Mouse (Mus musculus) CH12.LX (cell line): ENCODE results near the gene Bpifb6. TPM values are rescaled to one million over a fixed set of nuclear protein-coding genes. Genes with fewer than 3 reads are reported as not detected.
A peak's percentile ranks its signal among the peaks of the same experiment; 100 is the strongest.

Experiments used
- DNase-seq: peaks from one replicate; pipeline ENCODE4 v3.0.0-alpha.2; 2013; ENCODE audit errors: extremely low read depth
- H3K27ac ChIP-seq: 2 replicates; pipeline ENCODE4 v1.5.1; 2012; ENCODE audit warnings: low read depth, mild to moderate bottlenecking, control low read depth, moderate library complexity; ENCODE audit not compliant: insufficient read depth
- H3K27me3 ChIP-seq: replicated peaks from 2 replicates; pipeline ENCODE3; 2012; ENCODE audit warnings: inconsistent platforms
- H3K36me3 ChIP-seq, 2 experiments: replicated peaks in 1 of 2; 2 replicates each; pipeline versions ENCODE3 to v1.6.1; 2012; ENCODE audit warnings: inconsistent platforms in 1 of 2, low read length in 1 of 2, mild to moderate bottlenecking in 1 of 2, mixed read lengths in 1 of 2, moderate library complexity in 1 of 2; ENCODE audit not compliant: control insufficient read depth in 1 of 2, insufficient read depth in 1 of 2
- H3K4me1 ChIP-seq, 2 experiments: 2 replicates each; pipeline ENCODE4 v1.6.1; 2012; ENCODE audit warnings: inconsistent platforms in 1 of 2, moderate library complexity in 1 of 2; ENCODE audit not compliant: insufficient read depth in 2 of 2, control insufficient read depth in 1 of 2
- H3K4me2 ChIP-seq: 2 replicates; pipeline ENCODE4 v1.6.1; 2012; ENCODE audit warnings: low read depth, mild to moderate bottlenecking, control low read depth; ENCODE audit not compliant: poor library complexity, insufficient read depth, severe bottlenecking
- H3K4me3 ChIP-seq, 3 experiments: fragments of 150-350 bp in 1 of 3; sonication (generic) in 1 of 3; replicated peaks in 1 of 3; 2 replicates each; pipeline versions ENCODE3 to v1.5.1; 2011 to 2012; ENCODE audit warnings: low read depth in 2 of 3, low read length in 2 of 3, mild to moderate bottlenecking in 2 of 3, moderate library complexity in 2 of 3, control low read depth in 1 of 3, improper control_type of control experiment in 1 of 3, inconsistent platforms in 1 of 3, mixed read lengths in 1 of 3; ENCODE audit not compliant: poor library complexity in 1 of 3
- H3K79me2 ChIP-seq: replicated peaks from 2 replicates; pipeline ENCODE4 v1.6.1; 2012; ENCODE audit warnings: mild to moderate bottlenecking, moderate library complexity; ENCODE audit not compliant: control insufficient read depth, poor library complexity, insufficient read depth, severe bottlenecking; ENCODE audit errors: extremely low read depth
- H3K9ac ChIP-seq: 2 replicates; pipeline ENCODE4 v1.6.1; 2012; ENCODE audit warnings: low read depth, mild to moderate bottlenecking, control low read depth, moderate library complexity; ENCODE audit not compliant: insufficient read depth
- H3K9me3 ChIP-seq: replicated peaks from 2 replicates; pipeline ENCODE3; 2012; ENCODE audit warnings: low read length, inconsistent platforms, mixed read lengths
- CHD2 ChIP-seq: IDR thresholded peaks from 2 replicates; pipeline ENCODE4 v1.6.1; 2011; ENCODE audit warnings: low read length, improper control_type of control experiment
- CTCF ChIP-seq, 2 experiments: IDR thresholded peaks in 1 of 2; conservative IDR thresholded peaks in 1 of 2; 2 replicates each; pipeline ENCODE4 v1.5.1; 2011 to 2012; ENCODE audit warnings: low read depth in 2 of 2, low read length in 2 of 2, improper control_type of control experiment in 1 of 2, inconsistent platforms in 1 of 2, mild to moderate bottlenecking in 1 of 2, moderate library complexity in 1 of 2
- EP300 ChIP-seq: IDR thresholded peaks from 2 replicates; pipeline ENCODE4 v1.6.1; 2011; ENCODE audit warnings: low read length, improper control_type of control experiment
- IRF4 ChIP-seq: IDR thresholded peaks from 2 replicates; pipeline ENCODE4 v1.6.1; 2014; ENCODE audit warnings: low read depth, mild to moderate bottlenecking, inconsistent platforms, low read length, improper control_type of control experiment
- MAX ChIP-seq: IDR thresholded peaks from 2 replicates; pipeline ENCODE4 v1.6.1; 2011; ENCODE audit warnings: low read length, improper control_type of control experiment
- NELFE ChIP-seq: IDR thresholded peaks from 2 replicates; pipeline ENCODE4 v1.6.1; 2011; ENCODE audit warnings: low read depth, low read length, improper control_type of control experiment
- POLR2A ChIP-seq: IDR thresholded peaks from 2 replicates; pipeline ENCODE4 v1.6.1; 2011; ENCODE audit warnings: low read depth, mild to moderate bottlenecking, improper control_type of control experiment, low read length
- UBTF ChIP-seq: IDR thresholded peaks from 2 replicates; pipeline ENCODE4 v1.6.1; 2012; ENCODE audit warnings: low read depth, mild to moderate bottlenecking, inconsistent platforms, low read length, improper control_type of control experiment, moderate library complexity
- USF1 ChIP-seq: IDR thresholded peaks from 2 replicates; pipeline ENCODE4 v1.6.1; 2014; ENCODE audit warnings: low read depth, mild to moderate bottlenecking, inconsistent platforms, low read length, improper control_type of control experiment
- ZNF384 ChIP-seq: IDR thresholded peaks from 2 replicates; pipeline ENCODE4 v1.6.1; 2012; ENCODE audit warnings: low read depth, low read length, improper control_type of control experiment, inconsistent platforms
- dilution Hi-C: fragments of 300-500 bp; cut with MboI; formaldehyde crosslinking; loops from 2 replicates; pipeline ENCODE4 v1.14.3; 2020; ENCODE audit warnings: low sequenced_read_pairs; ENCODE audit not compliant: extremely low pct_unique_long_range_greater_than_20kb, extremely low pct_ligation_motif_present
- in situ Hi-C: fragments of 300-500 bp; cut with MboI; formaldehyde crosslinking; loops from 3 replicates; pipeline ENCODE4 v1.14.3; 2019; ENCODE audit warnings: low sequenced_read_pairs, low pct_ligation_motif_present, low pct_unique_long_range_greater_than_20kb, mixed read lengths
- polyA plus RNA-seq: library from polyadenylated mRNA; unstranded; fragments of >175 nt; gene quantifications from 2 replicates; pipeline ENCODE4 v1.2.1, GENCODE M21; 2012; ENCODE audit warnings: low read depth; ENCODE audit not compliant: insufficient read length
- total RNA-seq, 2 experiments: library from RNA; depleted of rRNA; stranded (reverse); fragments of 300-350 nt in 1 of 2; fragments of >200 nt in 1 of 2; gene quantifications; 2 replicates each; pipeline ENCODE4 v1.2.3; 2012 to 2014

Gene Bpifb6
- total and polyA plus RNA-seq, 3 experiments: not detected

GRCm38 (mm10) chr2:153931125-153931524 lies 30.9 kb downstream of the Bpifb6 start:
- H3K36me3 ChIP-seq: no peaks in the 10 kb centered on the region
- no peak overlapping the region for H3K4me2 ChIP-seq
- peaks cover 3% of the 10 kb centered on the region for H3K9me3 ChIP-seq
- TF ChIP-seq POLR2A: no peak
- no peak for TF ChIP-seq ZNF384
- no peak for TF ChIP-seq EP300
- TF ChIP-seq MAX: no peak
- H3K9ac ChIP-seq: no peak overlapping the region
- H3K4me1 ChIP-seq: no peaks in the 10 kb centered on the region
- peaks cover 96% of the 10 kb centered on the region for H3K27me3 ChIP-seq
- H3K79me2 ChIP-seq: no peaks in the 10 kb centered on the region
- dilution Hi-C loops (no loop called here), in situ Hi-C loops (loop anchor here (10.0 kb wide), 1 partner anchor 116 kb away; no protein-coding TSS in a partner anchor)
- H3K4me3 ChIP-seq: no peak overlapping the region
- H3K27ac ChIP-seq: no peak overlapping the region
- DNase-seq: no peak

- Histone ChIP-seq H3K9ac (no peak overlapping the region), H3K4me3 (no peak overlapping the region), H3K27ac (no peak overlapping the region), H3K36me3 (no peaks in the 10 kb centered on the region), H3K9me3 (peaks cover 3% of the 10 kb centered on the region), H3K27me3 (peaks cover 95% of the 10 kb centered on the region), H3K4me1 (no peaks in the 10 kb centered on the region), H3K4me2 (no peak overlapping the region), H3K79me2 (no peaks in the 10 kb centered on the region)
- in situ Hi-C loops: loop anchor here (10.0 kb wide), 1 partner anchor 119 kb away; no protein-coding TSS in a partner anchor
- no peak for TF ChIP-seq USF1
- TF ChIP-seq POLR2A: no peak
- no peak for TF ChIP-seq NELFE
- no peak for TF ChIP-seq CHD2
- TF ChIP-seq IRF4: no peak
- dilution Hi-C loops: no loop called here
- DNase-seq: no peak
Measured at GRCm38 (mm10) chr2:153933311-153933710, 33.1 kb downstream of the Bpifb6 start.

- H3K4me3 ChIP-seq: no peak overlapping the region
- no peak overlapping the region for H3K27ac ChIP-seq
- no peak overlapping the region for H3K4me2 ChIP-seq
- no peak for DNase-seq
- in situ Hi-C loops (loop anchor here (10.0 kb wide), 1 partner anchor 121 kb away; no protein-coding TSS in a partner anchor), dilution Hi-C loops (no loop called here)
- H3K79me2 ChIP-seq: no peaks in the 10 kb centered on the region
- no peak for TF ChIP-seq UBTF
- 0 out of 4 replicates have a peak, but pooled peaks of 1 of the 2 experiments have one; percentile 16 for TF ChIP-seq CTCF (conservative IDR thresholded peaks at IDR 0.05 in 1 of 2, IDR thresholded peaks at IDR 0.05 in 1 of 2; ENCODE audit: low read depth in 2 of 2, low read length in 2 of 2)
- no peaks in the 10 kb centered on the region for H3K4me1 ChIP-seq
- no peak overlapping the region for H3K9ac ChIP-seq
- peaks cover 86% of the 10 kb centered on the region for H3K27me3 ChIP-seq
- no peaks in the 10 kb centered on the region for H3K36me3 ChIP-seq
- H3K9me3 ChIP-seq: peaks cover 3% of the 10 kb centered on the region
Measured at GRCm38 (mm10) chr2:153935348-153935747, 35.2 kb downstream of the Bpifb6 start.
